Mouse (Mus musculus): ENCODE measurements around the gene Atg4d.

DNA sequence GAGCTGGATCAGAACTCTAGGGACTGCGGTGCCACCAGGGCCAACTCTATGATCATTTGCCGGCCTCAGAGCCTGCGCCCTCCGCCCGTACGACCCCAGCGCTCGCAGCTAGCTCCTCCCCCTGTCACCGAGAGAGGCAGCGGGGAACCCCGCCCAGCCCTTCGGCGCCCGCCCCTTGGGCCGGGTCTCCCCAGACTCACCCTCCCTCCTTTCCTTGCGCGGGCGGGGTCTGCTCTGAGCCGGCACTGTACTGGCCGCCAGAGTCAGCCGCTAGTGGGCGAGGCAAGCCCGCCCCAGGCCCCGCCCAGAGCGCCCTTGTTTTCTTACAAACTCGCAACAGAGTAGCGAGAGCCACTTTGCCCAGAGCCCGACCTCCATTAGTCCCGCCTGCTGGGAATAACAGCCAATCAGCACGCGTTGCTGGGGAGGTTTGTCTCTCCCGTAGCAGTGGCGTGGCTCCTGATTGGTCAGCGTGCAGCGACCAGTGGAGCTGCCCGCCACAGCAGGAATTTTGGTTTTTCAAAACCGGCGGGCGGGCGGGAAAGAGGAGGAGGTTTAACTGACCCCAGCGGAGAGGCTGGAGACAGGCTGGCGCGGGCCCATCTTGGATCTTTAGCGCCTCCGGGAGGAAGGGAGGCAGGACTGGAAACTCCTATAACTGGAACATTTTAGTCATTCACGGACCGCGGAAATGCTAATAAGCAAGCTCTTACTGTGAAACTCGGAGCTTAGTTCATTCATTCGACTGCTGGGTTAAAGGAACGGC is 26.1 kb downstream of the Atg4d start, which contains the start of gene Cdkn2d:
- TF ChIP-seq ZNF384 (IDR thresholded peaks at IDR 0.05; ENCODE audit: low read depth, low read length) (peak; percentile 87), HCFC1 (IDR thresholded peaks at IDR 0.05; ENCODE audit: borderline replicate concordance, insufficient read depth, low read length) (peak; percentile 61; the same call in 1 of the 2 replicates), ZC3H11A (IDR thresholded peaks at IDR 0.05; ENCODE audit: borderline replicate concordance, low read depth, low read length) (no peak), MAFK (IDR thresholded peaks at IDR 0.05; ENCODE audit: insufficient read depth, low read depth, low read length) (no peak)

Data from ES-E14 (cell line).